Mouse (Mus musculus) ovary, postnatal 14 days (tissue): ENCODE measurements around the gene Sugct.
"Not testable (repeated sequence)": the region's sequence is repeated elsewhere in the genome, so short reads cannot be mapped to it uniquely, and the experiment has no call there.

ENCODE experiments used
- DNase-seq: peaks from one replicate; pipeline ENCODE4 v3.0.0; 2022; ENCODE audit warnings: low spot score

Sugct gene

DNA sequence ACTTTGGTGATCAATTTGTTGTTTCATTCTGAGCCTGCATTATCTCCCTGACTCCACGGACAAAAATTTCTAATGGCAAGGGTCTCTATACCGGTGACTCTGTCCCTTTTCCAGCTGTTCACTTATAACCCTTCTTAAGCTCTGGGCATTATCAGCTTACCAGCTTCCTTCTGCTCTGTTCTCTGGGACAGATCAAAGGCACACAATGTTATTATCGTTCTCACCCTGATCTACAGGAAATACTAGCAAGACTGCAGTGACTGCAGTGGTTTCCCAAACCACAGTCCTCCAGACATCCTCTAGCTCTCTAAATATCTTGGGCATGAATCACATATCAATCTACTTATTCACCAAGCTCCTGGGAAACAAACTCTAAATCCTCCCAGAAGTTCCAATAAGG, 90.7 kb downstream of the Sugct start:
- DNase-seq, result no peak

DNA sequence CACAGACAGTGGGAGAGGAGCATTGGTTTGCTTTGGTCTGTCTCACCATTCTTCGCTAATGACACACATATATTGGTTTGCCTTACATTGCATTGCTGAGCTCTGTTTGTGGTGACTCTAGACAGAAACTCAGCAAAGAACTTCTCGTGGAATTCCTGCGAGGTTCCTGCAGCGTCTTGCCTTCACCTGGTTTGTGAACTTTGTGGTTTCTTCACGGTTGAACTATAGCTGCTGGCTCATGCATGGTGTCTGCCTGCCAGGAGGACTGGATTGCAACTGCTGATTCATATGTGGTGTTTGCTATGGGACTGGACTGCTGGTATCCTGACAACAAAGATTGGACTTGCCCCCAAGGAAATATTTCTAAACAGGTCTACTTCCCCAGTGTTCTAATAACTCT, 91.6 kb downstream of the Sugct start:
- no peak for DNase-seq

DNA sequence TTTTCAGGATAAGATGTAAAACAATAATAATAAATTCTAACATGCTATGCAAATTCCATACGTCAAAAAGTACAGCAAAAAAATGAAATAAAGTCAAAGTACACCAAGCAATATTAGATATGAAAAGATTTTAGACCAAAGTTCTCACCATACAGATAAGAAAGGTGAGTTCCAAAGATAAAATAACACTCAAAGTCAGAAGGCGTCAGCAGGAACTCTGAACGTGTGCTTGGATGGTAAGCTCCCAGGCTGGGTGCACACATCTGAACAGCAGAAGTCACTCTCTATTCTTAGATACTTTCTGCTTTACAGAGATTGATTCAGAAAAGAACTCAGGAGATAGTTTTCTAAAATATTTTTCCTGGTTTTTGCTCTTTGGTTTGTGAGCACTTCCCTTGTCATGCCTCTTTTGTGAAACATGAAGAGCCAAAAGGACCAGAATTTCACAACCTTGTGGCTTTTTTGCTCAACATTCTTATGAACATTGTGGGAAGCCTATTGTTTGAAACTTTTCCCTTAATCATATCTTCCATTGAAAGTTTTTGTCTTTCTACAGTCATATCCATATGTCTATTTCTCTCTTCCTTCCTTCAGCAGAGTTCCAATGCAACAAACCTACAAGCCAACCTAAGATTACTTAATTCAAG, 110.0 kb downstream of the Sugct start:
- DNase-seq, result no peak

GRCm38 (mm10) chr13:17584804-17585203, 110.5 kb downstream of the Sugct start:
- DNase-seq, result no peak

DNA sequence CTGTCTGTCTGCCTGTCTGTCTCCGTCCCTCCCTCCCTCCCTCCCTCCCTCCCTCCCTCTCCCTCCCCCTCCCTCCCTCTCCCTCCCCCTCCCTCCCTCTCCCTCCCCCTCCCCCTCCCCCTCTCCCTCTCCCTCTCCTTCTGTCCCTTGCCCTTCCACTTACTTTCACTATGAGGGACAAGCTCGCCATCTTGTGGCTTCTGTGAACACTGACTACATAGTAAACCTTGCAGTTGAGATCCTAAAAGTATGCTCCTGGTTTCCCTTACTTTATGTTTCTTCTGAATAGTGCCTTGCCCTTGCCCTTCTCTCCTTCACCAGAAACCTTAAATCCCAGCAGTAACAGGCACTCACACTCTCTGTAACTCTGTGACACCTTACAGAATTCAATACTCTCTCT, 113.7 kb downstream of the Sugct start:
- peak; percentile 12 for DNase-seq

DNA sequence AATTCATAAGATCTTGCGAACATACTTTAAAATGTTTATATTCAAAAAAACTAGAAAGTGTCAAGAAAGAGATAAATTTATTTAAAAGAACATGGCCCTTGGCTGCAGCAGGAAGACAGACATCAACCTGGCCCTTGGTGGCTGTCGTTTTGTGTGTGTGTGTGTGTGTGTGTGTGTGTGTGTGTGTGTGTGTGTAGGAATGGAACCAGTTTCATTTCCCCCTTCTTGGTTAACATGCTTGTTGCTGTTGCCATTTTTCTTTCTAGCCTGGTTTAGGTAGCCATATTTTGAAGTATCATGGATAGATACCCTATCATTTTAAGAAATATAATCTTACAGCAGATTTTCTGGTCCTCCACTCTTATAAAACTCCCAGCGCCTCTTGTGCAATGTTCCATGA, 136.0 kb downstream of the Sugct start:
- DNase-seq, result no peak

DNA sequence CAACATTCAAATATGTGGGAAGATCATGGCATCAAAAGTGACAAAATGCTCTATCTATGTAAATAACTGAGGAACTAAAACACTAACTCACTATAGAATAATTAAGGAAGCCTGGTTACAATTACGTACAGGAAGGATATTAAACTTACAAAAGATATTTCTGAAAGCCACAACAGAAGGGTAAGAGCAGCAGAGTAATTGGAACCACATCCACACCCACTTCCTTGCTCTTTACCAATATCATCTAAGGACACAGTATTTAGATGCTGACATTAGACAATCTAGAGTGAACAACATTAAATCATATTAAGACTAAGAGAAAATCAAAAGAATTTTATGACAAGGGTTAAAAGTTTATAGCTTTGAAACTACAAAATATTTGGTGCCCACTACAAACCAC, 159.0 kb downstream of the Sugct start:
- no peak for DNase-seq

DNA sequence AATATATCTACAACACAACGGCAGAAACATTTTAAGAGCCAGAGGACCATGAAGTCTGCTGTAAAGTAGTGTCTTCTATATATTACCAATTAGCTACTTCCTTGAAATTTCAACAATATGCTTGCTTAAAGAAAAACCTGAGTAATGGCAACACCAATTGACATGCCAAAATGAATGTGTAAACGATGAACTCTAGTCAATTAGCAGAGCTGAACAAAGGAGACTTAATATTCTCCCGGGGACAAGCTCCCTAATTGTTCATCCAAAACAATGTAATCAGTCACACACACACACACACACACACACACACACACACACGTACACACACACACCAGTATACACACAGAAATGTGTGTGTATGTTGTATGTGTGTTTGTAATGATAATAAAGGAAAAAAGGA, 160.5 kb downstream of the Sugct start:
- no peak for DNase-seq

- DNase-seq, result no peak
Observed at GRCm38 (mm10) chr13:17534469-17534868, 160.9 kb downstream of the Sugct start.

- no peak for DNase-seq
Observed at GRCm38 (mm10) chr13:17511184-17511778, 184.1 kb downstream of the Sugct start.

- no peak for DNase-seq
Observed at GRCm38 (mm10) chr13:17494936-17495335, 200.4 kb downstream of the Sugct start.

GRCm38 (mm10) chr13:17494056-17494574, 201.2 kb downstream of the Sugct start:
- no peak for DNase-seq

DNA sequence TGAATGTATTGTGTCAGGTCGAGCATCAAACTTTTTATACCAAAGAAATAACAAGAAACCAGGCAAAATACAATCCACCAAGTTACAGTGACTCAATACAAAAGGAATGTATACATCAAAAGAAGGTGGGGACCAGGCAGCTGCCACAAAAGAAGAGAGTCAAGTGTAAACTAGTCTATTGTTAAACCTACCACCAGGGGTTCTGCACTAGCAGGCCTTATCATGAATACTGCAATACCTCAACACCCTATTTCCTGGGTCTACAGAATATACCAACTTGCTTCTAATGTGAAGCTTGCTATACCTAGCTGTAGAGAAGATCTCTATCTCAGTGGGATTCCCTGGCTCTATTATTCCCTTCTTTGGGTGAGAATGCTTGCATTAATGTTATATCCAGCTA, 237.4 kb downstream of the Sugct start:
- DNase-seq, result not testable (repeated sequence)

- DNase-seq, result peak; percentile 9
Observed at GRCm38 (mm10) chr13:17432139-17432916, 263.0 kb downstream of the Sugct start.

DNA sequence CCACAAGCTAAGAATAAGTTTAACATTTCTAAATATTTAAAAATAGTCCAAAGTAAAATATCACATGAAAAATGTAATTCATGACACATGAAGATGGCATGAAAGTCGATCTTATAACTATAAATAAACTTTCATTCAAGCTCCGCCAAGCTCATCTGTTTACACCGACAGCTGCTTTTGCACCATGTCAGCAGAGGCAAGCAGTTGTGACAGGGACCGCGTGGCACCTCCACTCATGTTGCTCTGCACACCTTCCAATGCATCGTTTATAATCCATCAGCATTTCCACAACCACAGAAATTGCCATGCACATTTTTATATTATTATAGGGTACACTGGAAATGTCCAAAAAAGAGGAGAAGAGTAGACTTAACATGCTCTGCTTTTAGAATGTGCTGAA, 273.5 kb downstream of the Sugct start:
- no peak for DNase-seq

DNA sequence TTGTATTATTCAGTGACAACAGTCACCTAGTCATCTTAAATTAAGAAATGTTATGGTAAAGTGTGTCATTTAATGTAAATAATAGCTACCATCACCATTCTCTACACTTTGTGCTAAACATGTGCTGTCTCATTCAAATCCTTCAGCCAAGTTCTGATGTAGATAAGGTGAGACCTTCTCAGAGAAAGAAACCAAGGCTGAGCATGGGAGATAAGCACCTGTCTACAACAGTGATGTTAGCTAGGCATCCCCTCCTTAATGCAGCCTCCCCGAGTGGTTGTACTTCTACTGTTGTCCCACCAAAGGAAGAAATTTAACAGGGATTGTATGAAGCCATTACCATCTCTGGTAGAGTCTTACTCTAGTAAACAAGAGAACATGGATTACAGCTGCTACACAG, 274.8 kb downstream of the Sugct start:
- no peak for DNase-seq

GRCm38 (mm10) chr13:17342836-17343235, 352.5 kb downstream of the Sugct start:
- no peak for DNase-seq

DNA sequence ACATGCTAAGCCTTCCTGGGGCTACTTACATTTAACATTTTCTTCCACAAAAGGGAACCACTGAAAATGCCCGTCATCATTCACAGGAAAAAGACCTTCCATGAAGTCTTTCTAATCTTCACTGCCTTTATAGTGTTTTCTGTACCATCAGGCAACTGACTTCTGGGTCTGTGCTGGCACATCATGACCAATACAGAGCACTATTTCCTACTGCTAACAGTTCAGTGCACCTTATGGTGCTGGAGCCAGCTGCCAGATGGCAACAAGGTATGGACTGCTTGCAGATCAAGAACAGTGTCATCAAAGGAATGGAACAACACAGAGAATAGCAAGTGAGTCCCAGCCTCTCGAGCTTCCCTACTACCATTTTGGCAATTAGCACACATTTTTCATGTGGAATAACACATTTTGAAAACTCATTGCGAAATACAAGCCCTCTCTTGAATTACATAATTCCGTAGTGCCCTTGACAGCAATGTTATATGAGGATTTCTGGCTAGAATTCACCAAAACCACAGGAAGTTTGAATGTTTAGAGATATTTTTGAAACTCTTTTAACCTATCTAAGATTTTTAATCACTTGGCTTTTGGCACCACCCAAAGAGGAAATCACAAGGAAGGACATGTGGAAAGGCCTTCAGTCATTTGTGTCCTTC, 359.3 kb downstream of the Sugct start:
- DNase-seq, result no peak

DNA sequence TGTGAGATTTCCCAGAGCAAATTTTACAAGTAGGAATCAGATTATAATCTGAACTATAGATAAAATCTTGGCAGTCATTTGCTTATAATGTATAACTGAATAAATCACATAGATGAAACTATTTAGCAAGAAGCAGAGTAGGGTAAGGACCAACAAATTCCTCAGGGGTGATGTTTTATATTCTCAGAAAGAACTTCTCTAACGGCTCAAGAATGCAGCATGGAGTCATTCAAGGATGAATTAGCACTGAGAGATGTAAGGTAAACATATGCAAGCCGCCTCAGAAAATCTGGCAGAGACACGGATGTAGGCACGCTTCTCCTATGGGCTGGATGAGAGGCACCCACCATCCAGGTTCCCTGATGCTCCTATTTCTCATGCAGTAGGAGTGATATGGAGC, 368.5 kb downstream of the Sugct start:
- no peak for DNase-seq

DNA sequence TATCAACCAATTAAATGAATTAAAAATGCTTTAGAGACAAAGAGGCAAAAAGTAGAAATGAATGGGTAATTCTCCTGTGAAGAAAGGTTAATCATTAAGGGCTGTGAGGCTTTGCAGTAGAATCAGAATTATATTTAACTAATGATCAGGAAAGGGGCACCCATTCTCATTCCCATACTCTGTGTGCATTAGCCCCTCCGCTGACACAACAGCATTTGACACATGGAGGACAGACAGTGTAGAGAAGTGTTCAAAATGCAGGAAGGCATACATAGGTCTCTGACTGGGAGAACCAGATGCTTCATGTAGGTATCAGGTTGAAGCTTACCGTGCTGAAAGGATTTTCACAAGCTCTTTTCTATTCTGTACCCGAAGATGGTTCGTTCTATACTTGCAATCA, 393.8 kb downstream of the Sugct start:
- no peak for DNase-seq

- no peak for DNase-seq
Observed at GRCm38 (mm10) chr13:17297462-17298005, 397.8 kb downstream of the Sugct start.

- DNase-seq, result no peak
Observed at GRCm38 (mm10) chr13:17296912-17297311, 398.4 kb downstream of the Sugct start.
